Mouse (Mus musculus) heart, postnatal 10 days (tissue): ENCODE measurements at regions not wholly inside any gene's neighbourhood (a gene's known extent, or its start where the extent isn't known, plus 50 kb on each side); places are given as distances from the start of the nearest gene placed in this dataset.

Experiments
- DNase-seq, 2 experiments: peaks; one replicate each; pipeline ENCODE4 v3.0.0; 2021
- intact Hi-C: fragments of 180-260 bp; cut with DNase I; formaldehyde crosslinking; loops from one replicate; pipeline ENCODE4 v1.15.1; 2025

- DNase-seq = no peak
These were observed 560.8 kb downstream of the Gm43517 start for GRCm38 (mm10) chr12:49945628-49946220.

GRCm38 (mm10) chr12:49946752-49947260 lies 561.8 kb downstream of the Gm43517 start:
- no peak for DNase-seq
- intact Hi-C loops = no loop called here

More at GRCm38 (mm10) chr12:49945628-49946220, 560.8 kb downstream of the Gm43517 start:
- intact Hi-C loops = no loop called here

- DNase-seq = no peak
- intact Hi-C loops = loop anchor here (10.0 kb wide), 1 partner anchor 576 kb away; no protein-coding TSS in a partner anchor
These were observed 566.0 kb downstream of the Gm43517 start for GRCm38 (mm10) chr12:49950986-49951385.

- intact Hi-C loops = loop anchor here (10.0 kb wide), 1 partner anchor 577 kb away; no protein-coding TSS in a partner anchor
- no peak for DNase-seq
These were observed 566.8 kb downstream of the Gm43517 start for GRCm38 (mm10) chr12:49951821-49952220.

- no peak for DNase-seq
- intact Hi-C loops = no loop called here
These were observed 583.1 kb downstream of the Gm43517 start for GRCm38 (mm10) chr12:49968072-49968471.

- intact Hi-C loops = no loop called here
- DNase-seq = no peak
These were observed 584.6 kb downstream of the Gm43517 start for GRCm38 (mm10) chr12:49969546-49969945.

- intact Hi-C loops = no loop called here
- peak; percentile 18 to 38 for DNase-seq
These were observed 589.8 kb downstream of the Gm43517 start for GRCm38 (mm10) chr12:49974591-49975323.

- intact Hi-C loops = no loop called here
- no peak for DNase-seq
These were observed 590.6 kb downstream of the Gm43517 start for GRCm38 (mm10) chr12:49975553-49975952.

GRCm38 (mm10) chr12:49992501-49993079 lies 607.6 kb downstream of the Gm43517 start:
- DNase-seq = no peak
- intact Hi-C loops = no loop called here

- intact Hi-C loops = no loop called here
- no peak for DNase-seq
These were observed 610.0 kb downstream of the Prkd1 start for GRCm38 (mm10) chr12:50038808-50039374.

- intact Hi-C loops = no loop called here
- DNase-seq = no peak
These were observed 587.6 kb downstream of the Prkd1 start for GRCm38 (mm10) chr12:50061286-50061685.

- DNase-seq = no peak
- intact Hi-C loops = no loop called here
These were observed 582.5 kb downstream of the Prkd1 start for GRCm38 (mm10) chr12:50066394-50066793.

- DNase-seq = no peak
- intact Hi-C loops = no loop called here
These were observed 577.1 kb downstream of the Prkd1 start for GRCm38 (mm10) chr12:50071797-50072196.

GRCm38 (mm10) chr12:50072359-50072758 lies 576.5 kb downstream of the Prkd1 start:
- no peak for DNase-seq
- intact Hi-C loops = no loop called here

- no peak for DNase-seq
- intact Hi-C loops = no loop called here
These were observed 575.2 kb downstream of the Prkd1 start for GRCm38 (mm10) chr12:50073684-50074083.

- intact Hi-C loops = no loop called here
- DNase-seq = no peak
These were observed 567.7 kb downstream of the Prkd1 start for GRCm38 (mm10) chr12:50081157-50081556.

- intact Hi-C loops = no loop called here
- DNase-seq = no peak
These were observed 567.3 kb downstream of the Prkd1 start for GRCm38 (mm10) chr12:50081571-50081970.

GRCm38 (mm10) chr12:50084517-50084916 lies 564.4 kb downstream of the Prkd1 start:
- intact Hi-C loops = no loop called here
- DNase-seq = no peak

- intact Hi-C loops = no loop called here
- no peak for DNase-seq
These were observed 537.5 kb downstream of the Prkd1 start for GRCm38 (mm10) chr12:50111246-50112044.

- intact Hi-C loops = no loop called here
These were observed 536.8 kb downstream of the Prkd1 start for GRCm38 (mm10) chr12:50112081-50112491.

More at GRCm38 (mm10) chr12:50112081-50112491, 536.8 kb downstream of the Prkd1 start:
- no peak for DNase-seq
